Mouse (Mus musculus): ENCODE results near the gene Obox2. TPM values are rescaled to one million over a fixed set of nuclear protein-coding genes. Genes with fewer than 3 reads are reported as not detected.
"Not testable (repeated sequence)": the region's sequence is repeated elsewhere in the genome, so short reads cannot be mapped to it uniquely, and the experiment has no call there.

Gene Obox2
- total RNA-seq (2021) = not detected
- long read RNA-seq, experiment 1 = 0 reads
- long read RNA-seq, experiment 2 = 0 reads

GRCm38 (mm10) chr7:15388421-15388998 lies at the start of gene Obox2, which contains the start of gene Obox1:
Gene Obox2 (plus strand): TSS chr7:15388721.
Gene Obox1 (plus strand): TSS chr7:15388948.
- not testable (repeated sequence) for DNase-seq

DNA sequence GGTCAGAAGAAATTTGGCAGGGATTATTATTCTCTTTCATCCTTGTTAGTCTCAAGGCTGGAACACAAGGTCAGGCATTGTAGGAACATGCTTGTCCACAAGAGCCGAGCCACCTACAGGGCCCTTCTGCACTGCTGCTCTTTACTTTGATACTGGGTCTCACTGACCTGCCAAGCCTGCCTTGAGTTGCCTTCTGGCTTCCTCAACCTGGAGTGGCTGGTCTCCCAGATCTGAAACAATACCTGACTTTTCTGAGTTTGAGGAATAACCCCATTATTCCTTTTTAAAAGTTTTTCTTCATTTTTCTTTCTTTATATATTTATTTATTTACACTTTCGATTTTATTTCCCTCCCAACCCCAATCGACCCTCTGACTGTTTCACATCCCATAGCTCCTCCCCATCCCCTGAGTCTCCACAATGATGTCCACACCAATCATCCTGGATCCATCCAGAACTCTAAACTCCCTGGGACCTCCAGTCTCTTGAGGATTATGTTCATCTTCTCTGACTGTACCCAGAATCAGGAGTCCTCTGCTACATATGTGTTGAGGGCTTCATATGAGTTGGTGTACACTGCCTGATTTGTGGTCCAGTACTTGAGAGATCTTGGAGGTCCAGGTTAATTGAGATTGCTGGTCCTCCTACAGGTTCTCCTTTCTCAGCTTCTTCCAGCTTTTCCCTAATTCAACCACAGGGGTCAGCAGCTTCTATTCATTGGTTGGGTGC lies 10.8 kb downstream of the Obox2 start:
- not testable (repeated sequence) for DNase-seq

DNA sequence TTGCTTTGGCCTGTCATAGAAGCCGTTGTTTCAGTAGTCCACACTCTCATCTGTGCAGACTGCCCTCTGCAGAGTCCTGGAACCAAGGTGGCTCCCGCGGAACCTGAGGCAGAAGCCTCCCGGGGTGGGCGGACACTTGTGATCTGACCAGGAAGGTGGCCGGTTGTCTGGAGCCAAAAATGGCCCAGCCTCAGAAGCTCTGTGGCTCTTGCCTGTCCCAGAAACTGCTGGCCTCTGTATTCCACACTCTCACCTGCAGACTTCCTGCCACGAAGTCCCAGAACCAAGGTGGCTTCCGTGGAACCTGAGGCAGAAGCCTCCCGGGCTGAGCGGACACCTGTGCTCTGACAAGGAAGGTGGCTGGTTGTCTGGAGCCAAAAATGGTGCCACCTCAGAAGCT lies 18.3 kb downstream of the Obox2 start:
- DNase-seq = not testable (repeated sequence)

- DNase-seq = not testable (repeated sequence)
Measured at GRCm38 (mm10) chr7:15418046-15418445, 29.5 kb downstream of the Obox2 start.

DNA sequence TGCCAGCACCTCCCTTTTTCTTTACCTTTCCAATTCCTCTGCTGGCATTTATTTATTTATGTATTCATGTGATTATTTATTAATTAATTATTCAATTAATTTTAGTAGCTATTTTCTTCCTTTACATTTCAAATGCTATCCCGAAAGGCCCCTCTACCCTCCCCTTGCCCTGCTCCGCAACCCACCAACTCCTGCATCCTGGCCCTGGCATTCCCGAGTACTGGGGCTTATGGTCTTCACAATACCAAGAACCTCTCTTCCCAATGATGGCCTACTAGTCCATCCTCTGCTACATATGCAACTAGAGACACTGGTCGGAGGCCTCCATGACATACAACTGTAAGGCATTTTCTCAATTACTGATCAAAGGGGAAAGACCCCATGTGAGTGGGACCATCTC lies 37.0 kb downstream of the Obox2 start:
- not testable (repeated sequence) for DNase-seq

Other genes with a start within 250 kb of the Obox2 start
- gene Obox1, start 227 bp downstream of the Obox2 start, total RNA-seq (2021) = not detected